Mouse (Mus musculus) urinary bladder, postnatal 0 days (tissue): Measurements from ENCODE around the gene Olfr262. TPM values are rescaled to one million over a fixed set of nuclear protein-coding genes. Genes with fewer than 3 reads are reported as not detected.

Experiments used
- polyA plus RNA-seq: library from polyadenylated mRNA; unstranded; fragments of >200 nt; fragmentation: Nextera tagmentation; extraction: Ambion mirVana; gene quantifications from 2 replicates; pipeline ENCODE4 v1.2.1, GENCODE M21; 2015

Gene Olfr262
- not detected in 2 replicates for polyA plus RNA-seq

DNA sequence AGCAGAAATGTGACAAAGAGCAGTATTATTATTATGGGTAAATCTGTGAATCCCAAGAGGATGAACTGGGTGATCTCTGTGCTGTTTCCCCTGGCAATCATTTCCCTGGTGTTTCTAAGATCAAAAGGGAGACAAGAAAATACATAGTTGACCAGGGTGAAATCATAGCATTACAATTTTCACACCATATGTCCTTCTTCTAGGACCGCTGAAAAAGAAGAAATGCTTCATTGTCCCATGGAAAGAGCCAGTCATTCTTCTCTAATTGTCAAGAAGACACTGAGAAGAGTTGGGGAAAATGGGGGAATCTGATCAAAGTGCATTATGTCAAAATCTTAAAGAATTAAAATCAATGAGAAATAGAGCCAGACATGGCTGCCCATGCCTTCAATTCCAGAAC, at the start of gene Olfr262:
Gene Olfr262, minus strand, starts transcription at position 101 of the 400 bp plus-strand sequence.

DNA sequence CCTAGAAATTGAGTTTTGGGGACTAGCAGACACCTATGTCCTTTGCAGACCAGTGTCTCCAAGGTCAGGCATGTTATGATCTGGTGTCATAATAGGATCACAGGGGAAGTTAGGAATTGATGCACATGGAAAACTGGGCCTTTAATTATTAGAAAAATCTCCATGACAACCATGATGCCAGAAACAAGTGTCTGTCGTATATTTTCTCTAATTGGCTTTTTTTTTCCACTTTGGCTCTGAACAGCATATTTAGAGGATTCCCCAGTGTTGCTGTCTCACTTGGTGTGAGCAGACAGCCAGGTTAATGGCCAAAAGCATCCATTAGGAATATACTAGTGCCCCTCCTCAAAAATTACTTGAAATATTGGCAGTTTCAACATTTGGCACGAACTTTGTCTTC, 38.1 kb upstream of the Olfr262 start, which contains the start of gene Olfr1434:
Gene Olfr1434, plus strand, starts transcription at position 301 of the 400 bp plus-strand sequence.

DNA sequence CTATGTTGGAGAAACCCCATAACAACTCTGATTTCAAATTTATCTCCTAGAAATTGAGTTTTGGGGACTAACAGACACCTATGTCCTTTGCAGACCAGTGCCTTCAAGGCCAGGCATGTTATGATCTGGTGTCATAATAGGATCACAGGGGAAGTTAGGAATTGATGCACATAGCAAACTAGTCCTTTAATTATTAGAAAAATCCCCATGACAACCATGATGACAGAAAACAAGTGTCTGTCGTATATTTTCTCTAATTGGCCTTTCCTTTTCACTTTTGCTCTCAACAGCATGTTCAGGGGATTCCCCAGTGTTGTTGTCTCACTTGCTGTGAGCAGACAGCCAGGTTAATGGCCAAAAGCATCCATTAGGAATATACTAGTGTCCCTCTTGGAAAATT, 19.3 kb upstream of the Olfr262 start, which contains the start of gene Olfr235:
Gene Olfr235, plus strand, starts transcription at position 301 of the 400 bp plus-strand sequence.

DNA sequence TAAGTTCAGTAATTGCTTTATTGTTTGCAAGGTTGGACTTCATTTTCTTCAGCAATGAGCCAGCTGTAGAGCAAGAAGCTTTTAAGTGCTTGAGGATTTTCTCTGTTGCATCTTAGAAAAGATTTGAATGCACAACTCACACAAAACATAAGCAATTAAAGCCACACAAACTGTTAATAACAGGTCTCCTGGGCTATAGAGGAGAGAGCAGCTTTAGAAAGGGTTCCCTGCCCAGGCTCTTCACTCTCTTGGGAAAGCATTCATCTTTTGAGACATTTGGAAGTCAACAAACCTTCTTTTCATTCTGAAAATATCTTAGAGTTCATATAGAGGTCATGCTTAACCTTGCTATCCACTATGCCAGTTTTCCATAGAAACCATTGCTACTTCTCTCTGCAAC, 9.0 kb downstream of the Olfr262 start, which contains the start of gene Olfr1432:
Gene Olfr1432, minus strand, starts transcription at position 101 of the 400 bp plus-strand sequence.

DNA sequence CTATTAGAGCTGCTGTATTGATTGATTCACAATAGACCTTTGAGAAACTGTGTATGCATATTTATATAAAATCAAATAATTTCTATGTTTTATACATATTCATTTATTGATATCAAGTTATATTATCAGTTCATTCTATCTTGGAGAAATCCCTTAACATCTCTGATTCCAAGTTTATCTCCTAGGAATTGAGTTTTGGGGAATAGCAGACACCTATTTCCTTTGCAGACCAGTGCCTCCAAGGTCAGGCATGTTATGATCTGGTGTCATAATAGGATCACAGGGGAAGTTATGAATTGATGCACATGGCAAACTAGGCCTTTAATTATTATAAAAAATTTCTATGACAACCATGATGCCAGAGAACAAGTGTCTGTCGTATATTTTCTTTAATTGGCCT, 41.1 kb downstream of the Olfr262 start, which contains the start of gene Olfr1431:
Gene Olfr1431, plus strand, starts transcription at position 301 of the 400 bp plus-strand sequence.

Other genes starting within 250 kb of the Olfr262 start
- not detected in 2 replicates for gene Olfr1423, start 200.3 kb downstream of the Olfr262 start, polyA plus RNA-seq
- gene Olfr1424, start 179.0 kb downstream of the Olfr262 start, polyA plus RNA-seq, result not detected in 2 replicates
- not detected in 2 replicates for gene Olfr1425, start 163.9 kb downstream of the Olfr262 start, polyA plus RNA-seq
- gene Olfr1426, start 149.6 kb downstream of the Olfr262 start, polyA plus RNA-seq, result not detected in 2 replicates
- gene Olfr1427, start 138.3 kb downstream of the Olfr262 start, polyA plus RNA-seq, result not detected in 2 replicates
- not detected in 2 replicates for gene Olfr1428, start 125.8 kb downstream of the Olfr262 start, polyA plus RNA-seq
- not detected in 2 replicates for gene Olfr76, start 118.5 kb downstream of the Olfr262 start, polyA plus RNA-seq
- not detected in 2 replicates for gene Olfr1555-ps1, start 71.5 kb downstream of the Olfr262 start, polyA plus RNA-seq
- gene Olfr1431, start 41.0 kb downstream of the Olfr262 start, polyA plus RNA-seq, result not detected in 2 replicates
- not detected in 2 replicates for gene Olfr1432, start 9.1 kb downstream of the Olfr262 start, polyA plus RNA-seq
- not detected in 2 replicates for gene Olfr235, start 19.4 kb upstream of the Olfr262 start, polyA plus RNA-seq
- not detected in 2 replicates for gene Olfr1434, start 38.2 kb upstream of the Olfr262 start, polyA plus RNA-seq
- gene Olfr1436, start 57.5 kb upstream of the Olfr262 start, polyA plus RNA-seq, result not detected in 2 replicates
- gene Olfr1437, start 83.4 kb upstream of the Olfr262 start, polyA plus RNA-seq, result not detected in 2 replicates
- gene Olfr1438-ps1, start 94.3 kb upstream of the Olfr262 start, polyA plus RNA-seq, result not detected in 2 replicates
- not detected in 2 replicates for gene Olfr1440, start 145.6 kb upstream of the Olfr262 start, polyA plus RNA-seq
- gene Olfr1441, start 175.8 kb upstream of the Olfr262 start, polyA plus RNA-seq, result not detected in 2 replicates
- not detected in 2 replicates for gene Pfpl, start 186.2 kb upstream of the Olfr262 start, polyA plus RNA-seq
- gene Mpeg1, start 219.1 kb upstream of the Olfr262 start, polyA plus RNA-seq, result 0.71 and 1.6 TPM in 2 replicates